Mouse (Mus musculus) limb, embryonic 14.5 days (tissue): ENCODE results near the gene Sapcd1. TPM values are rescaled to one million over a fixed set of nuclear protein-coding genes. Genes with fewer than 3 reads are reported as not detected.

Experiments used
- ATAC-seq: fragments of 200-750 bp; cut with Nextera tagmentation; 2 replicates; pipeline ENCODE4 v1.8.0; 2017; ENCODE audit warnings: low read depth, moderate number of reproducible peaks, moderate TSS enrichment; ENCODE audit not compliant: low FRiP score
- DNase-seq: peaks from one replicate; pipeline ENCODE4 v3.0.0-alpha.2; 2015; ENCODE audit warnings: low spot score
- H3K27ac ChIP-seq: fragments of 300-500 bp; sonication (generic); replicated peaks from 2 replicates; pipeline ENCODE4 v1.5.1; 2014; ENCODE audit warnings: low read depth, mild to moderate bottlenecking, low read length, moderate library complexity, mixed read lengths
- H3K27me3 ChIP-seq: fragments of 300-500 bp; sonication (generic); 2 replicates; pipeline ENCODE4 v1.6.1; 2014; ENCODE audit warnings: low read length, mixed read lengths; ENCODE audit not compliant: control insufficient read depth, insufficient read depth
- H3K36me3 ChIP-seq: fragments of 300-500 bp; sonication (generic); 2 replicates; pipeline ENCODE4 v1.6.1; 2014; ENCODE audit warnings: mild to moderate bottlenecking, low read length, moderate library complexity, mixed read lengths; ENCODE audit not compliant: control insufficient read depth, insufficient read depth
- H3K4me1 ChIP-seq: fragments of 300-500 bp; sonication (generic); 2 replicates; pipeline ENCODE4 v1.6.1; 2014; ENCODE audit warnings: antibody characterized with exemption, low read length, mixed read lengths; ENCODE audit not compliant: control insufficient read depth, insufficient read depth
- H3K4me2 ChIP-seq: fragments of 300-500 bp; sonication (generic); replicated peaks from 2 replicates; pipeline ENCODE4 v1.6.1; 2014; ENCODE audit warnings: low read depth, mild to moderate bottlenecking, low read length, moderate library complexity; ENCODE audit not compliant: severe bottlenecking
- H3K4me3 ChIP-seq: fragments of 300-500 bp; sonication (generic); replicated peaks from 2 replicates; pipeline ENCODE4 v1.5.1; 2014; ENCODE audit warnings: low read length
- H3K9ac ChIP-seq: fragments of 300-500 bp; sonication (generic); 2 replicates; pipeline ENCODE4 v1.6.1; 2014; ENCODE audit warnings: mild to moderate bottlenecking, low read depth, low read length, moderate library complexity; ENCODE audit not compliant: severe bottlenecking
- H3K9me3 ChIP-seq: fragments of 300-500 bp; sonication (generic); 2 replicates; pipeline ENCODE4 v1.6.1; 2016; ENCODE audit warnings: low read length; ENCODE audit not compliant: control insufficient read depth
- POLR2A ChIP-seq: fragments of 200-500 bp; IDR thresholded peaks from 2 replicates; pipeline ENCODE4 v1.8.0; 2012; ENCODE audit warnings: inconsistent platforms, mild to moderate bottlenecking, moderate library complexity, borderline replicate concordance; ENCODE audit not compliant: insufficient read depth, insufficient read length; ENCODE audit errors: extremely low read depth
- WGBS: fragments of 180-500 bp; shearing (Covaris S2); extraction: QIAGEN DNeasy Blood & Tissue Kit; methylation state at CpG from one replicate; pipeline ENCODE4 v1.1.7; 2014; 5-methylcytosine and 5-hydroxymethylcytosine counted together
- polyA plus RNA-seq, 2 experiments: library from polyadenylated mRNA; depleted of rRNA in 1 of 2; stranded (reverse) in 1 of 2; unstranded in 1 of 2; fragments of >200 nt; fragmentation: Nextera tagmentation in 1 of 2; extraction: Ambion mirVana in 1 of 2; gene quantifications; 2 replicates each; pipeline versions ENCODE4 v1.2.1 to v1.2.3; 2012 to 2014

The Sapcd1 gene
- polyA plus RNA-seq, 2 experiments: 12.0 to 13.7 TPM

- Histone ChIP-seq H3K9ac (peak overlapping the region; percentile 79), H3K4me2 (peak overlapping the region; percentile 91), H3K4me3 (peak overlapping the region; percentile 63), H3K27ac (peak overlapping the region; percentile 89; the same call in 1 of the 2 replicates), H3K36me3 (peaks cover 50% of the 10 kb centered on the region), H3K9me3 (no peaks in the 10 kb centered on the region), H3K27me3 (no peaks in the 10 kb centered on the region), H3K4me1 (peaks cover 32% of the 10 kb centered on the region)
- 86% methylated on average over 12 of the region's 12 CpGs for WGBS
- ATAC-seq (no peak), DNase-seq (no peak)
- no peak for TF ChIP-seq POLR2A
Measured at GRCm38 (mm10) chr17:35052271-35052798, 24.5 kb upstream of the Sapcd1 start.

- 2% methylated on average over 20 of the region's 21 CpGs for WGBS
- TF ChIP-seq POLR2A: no peak
- ATAC-seq: peak; percentile 34
Measured at GRCm38 (mm10) chr17:35051156-35052086, 23.6 kb upstream of the Sapcd1 start.

GRCm38 (mm10) chr17:35050126-35050750, 22.4 kb upstream of the Sapcd1 start:
- DNase-seq (peak; percentile 67), ATAC-seq (0 out of 2 replicates have a peak, but pooled peaks have one; percentile 3)
- Histone ChIP-seq H3K27ac (peak overlapping the region; percentile 97), H3K4me3 (peak overlapping the region; percentile 63), H3K4me1 (peaks cover 41% of the 10 kb centered on the region), H3K9ac (peak overlapping the region; percentile 79), H3K9me3 (no peaks in the 10 kb centered on the region), H3K36me3 (peaks cover 32% of the 10 kb centered on the region), H3K4me2 (peak overlapping the region; percentile 91), H3K27me3 (no peaks in the 10 kb centered on the region)
- 3% methylated on average over 22 of the region's 27 CpGs for WGBS
- no peak for TF ChIP-seq POLR2A

More at GRCm38 (mm10) chr17:35051156-35052086, 23.6 kb upstream of the Sapcd1 start:
- Histone ChIP-seq H3K4me1 (peaks cover 36% of the 10 kb centered on the region), H3K9ac (peak overlapping the region; percentile 79), H3K9me3 (no peaks in the 10 kb centered on the region), H3K4me3 (peak overlapping the region; percentile 63), H3K27me3 (no peaks in the 10 kb centered on the region), H3K4me2 (peak overlapping the region; percentile 91), H3K27ac (peak overlapping the region; percentile 89), H3K36me3 (peaks cover 44% of the 10 kb centered on the region)
- peak; percentile 86 for DNase-seq

- Histone ChIP-seq H3K27ac (peak within 1 kb of the TSS; percentile 97), H3K4me1 (peaks cover 41% of the 10 kb centered on the region), H3K4me2 (peak within 1 kb of the TSS; percentile 91), H3K36me3 (peaks cover 26% of the 10 kb centered on the region), H3K4me3 (peak within 1 kb of the TSS; percentile 63), H3K27me3 (no peaks in the 10 kb centered on the region), H3K9me3 (no peaks in the 10 kb centered on the region), H3K9ac (peak within 1 kb of the TSS; percentile 79)
- ATAC-seq (peak; percentile 4; the same call in 1 of the 2 replicates), DNase-seq (peak; percentile 92)
- TF ChIP-seq POLR2A: peak; percentile 49; the same call in 1 of the 2 replicates
- 3% methylated on average over 11 of the region's 11 CpGs for WGBS
Measured at GRCm38 (mm10) chr17:35049561-35050016, 21.8 kb upstream of the Sapcd1 start, which contains the start of gene Clic1. Clic1 (plus strand) TSS chr17:35049966.
